Mouse (Mus musculus) megakaryocyte-erythroid progenitor cell, adult 5 weeks (primary cell): ENCODE results near the gene Washc3. TPM values are rescaled to one million over a fixed set of nuclear protein-coding genes. Genes with fewer than 3 reads are reported as not detected.

Experiments
- polyA plus RNA-seq: library from polyadenylated mRNA; stranded (reverse); fragments of >175 nt; gene quantifications from 2 replicates; pipeline ENCODE4 v1.2.3, GENCODE M21; 2012

Gene Washc3
- polyA plus RNA-seq, result 20.5 and 22.0 TPM in 2 replicates

GRCm38 (mm10) chr10:88200951-88201638, at the start of gene Washc3:
TSS of gene Washc3 (plus strand) at chr10:88201093.

Other genes starting within 250 kb of the Washc3 start
- not detected in 2 replicates for gene Pmch, start 110.0 kb upstream of the Washc3 start, polyA plus RNA-seq
- gene Parpbp, start 54.2 kb upstream of the Washc3 start, polyA plus RNA-seq, result 0.63 and 0.68 TPM in 2 replicates
- 2.2 and 3.0 TPM in 2 replicates for gene Nup37, start 54.1 kb upstream of the Washc3 start, polyA plus RNA-seq
- gene Dram1, start 178.0 kb downstream of the Washc3 start, polyA plus RNA-seq, result 2.1 and 2.6 TPM in 2 replicates
- 5.7 and 6.2 TPM in 2 replicates for gene Gnptab, start 178.0 kb downstream of the Washc3 start, polyA plus RNA-seq